Mouse (Mus musculus): ENCODE results near the gene Ift46.
A peak's percentile ranks its signal among the peaks of the same experiment; 100 is the strongest.

Ift46 gene

DNA sequence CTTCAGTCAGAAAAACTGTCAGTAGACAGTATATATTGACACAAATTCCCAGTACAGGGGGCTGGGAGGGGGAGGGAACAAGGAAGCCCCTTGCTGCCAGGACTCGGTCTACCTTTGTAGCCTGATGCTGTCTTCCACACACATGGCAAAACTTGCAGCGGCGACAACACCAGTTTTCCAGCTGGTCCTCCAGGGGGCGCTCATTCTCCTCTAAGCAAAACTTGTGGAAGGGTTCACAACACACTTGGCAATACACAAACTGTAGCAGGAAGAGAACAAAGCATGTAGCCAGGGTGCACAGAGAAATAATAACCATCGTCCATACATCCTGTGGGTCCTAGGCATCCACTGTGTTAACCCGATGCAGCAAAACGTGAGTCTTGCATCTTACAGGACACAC is 68.7 kb downstream of the Ift46 start:
- TF ChIP-seq NANOG (IDR thresholded peaks at IDR 0.05; ENCODE audit: borderline replicate concordance, low read length) (no peak), CTCF (conservative IDR thresholded peaks at IDR 0.05; ENCODE audit: low read length) (peak; percentile 72)
- H3K4me3 ChIP-seq (replicated peaks; ENCODE audit: low read length), result no peak overlapping the region
- no peaks in the 10 kb centered on the region for H3K27me3 ChIP-seq (ENCODE audit: insufficient read depth, low read length)
- peaks cover 88% of the 10 kb centered on the region for H3K36me3 ChIP-seq (ENCODE audit: insufficient read depth, low read length)
- H3K9me3 ChIP-seq (ENCODE audit: low read length), result no peaks in the 10 kb centered on the region
- H3K4me1 ChIP-seq (replicated peaks; ENCODE audit: low read depth, low read length), result 0 out of 2 replicates have a peak, but pooled peaks cover 2% of the 10 kb centered on the region

DNA sequence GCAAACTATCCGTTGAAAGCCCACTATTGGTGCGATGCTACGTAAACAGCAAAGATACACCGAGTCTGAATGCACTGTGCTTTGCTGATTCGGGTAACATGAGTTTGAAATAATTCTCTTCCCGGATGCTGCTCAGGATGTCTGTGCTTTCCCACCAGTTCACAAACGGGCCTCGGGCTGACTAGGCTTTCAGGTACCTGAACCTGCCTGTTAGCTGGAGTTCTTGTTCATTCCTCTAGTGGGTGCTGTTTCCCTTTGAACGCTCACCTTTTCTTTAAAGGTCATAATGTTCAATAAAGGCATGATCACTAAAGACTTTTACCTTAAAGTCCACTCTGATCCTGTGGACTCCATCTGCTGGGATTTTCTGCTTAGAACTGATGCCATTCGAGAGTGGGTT is 73.5 kb downstream of the Ift46 start:
- peak; percentile 93 for TF ChIP-seq CTCF (conservative IDR thresholded peaks at IDR 0.05; ENCODE audit: low read length)
- TF ChIP-seq NANOG (IDR thresholded peaks at IDR 0.05; ENCODE audit: borderline replicate concordance, low read length), result no peak
- H3K4me1 ChIP-seq (replicated peaks; ENCODE audit: low read depth, low read length), result peaks cover 21% of the 10 kb centered on the region
- no peaks in the 10 kb centered on the region for H3K27me3 ChIP-seq (ENCODE audit: insufficient read depth, low read length)
- no peaks in the 10 kb centered on the region for H3K9me3 ChIP-seq (ENCODE audit: low read length)
- no peak overlapping the region for H3K4me3 ChIP-seq (replicated peaks; ENCODE audit: low read length)
- peaks cover 90% of the 10 kb centered on the region for H3K36me3 ChIP-seq (ENCODE audit: insufficient read depth, low read length)

Data from E14TG2a.4 (cell line).